ENCODE assay signal across 34 mouse cellular contexts in the genomic region with DNA sequence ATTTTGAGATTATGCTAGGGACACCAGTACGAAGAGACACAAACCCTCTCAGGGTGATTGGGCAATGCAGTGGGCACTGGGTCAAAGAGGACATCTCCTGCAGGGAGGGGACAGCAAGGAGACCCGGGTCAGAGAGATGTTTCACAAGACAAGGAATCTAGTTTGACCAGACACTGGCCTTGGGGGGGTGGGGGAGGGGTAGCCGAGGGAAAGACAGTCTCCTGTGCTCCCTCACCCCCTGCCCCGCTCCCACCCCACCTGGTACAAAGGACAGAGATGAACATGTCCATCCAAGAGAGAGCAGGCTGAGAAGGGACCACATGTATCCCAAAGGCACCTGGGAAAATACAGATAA. TPM values are rescaled to one million over a fixed set of nuclear protein-coding genes. Genes with fewer than 3 reads are reported as not detected.
DNase-seq lines count a peak whose midpoint lies in the region; ATAC-seq and TF ChIP-seq lines count a peak whose summit lies in the region.
"Had no signal": no experiment of that assay in that cellular context is flagged by ENCODE, and none has a peak within 500 bp of the region (broad histone marks: within the 10 kb centered on the region; RNA-seq: fewer than 3 reads in every experiment).

No protein-coding gene starts in this region.

- peaks cover 28% of the 10 kb centered on the region for H3K4me1 ChIP-seq in intestine, embryonic 14.5 days (replicated peaks; ENCODE audit: control insufficient read depth, insufficient read depth, low read length)
- H3K4me1 ChIP-seq in intestine, postnatal 0 days (replicated peaks; ENCODE audit: control insufficient read depth, insufficient read depth, low read length): peaks cover 15% of the 10 kb centered on the region; the same call in 1 of the 2 replicates
- peaks cover 66% of the 10 kb centered on the region for H3K4me1 ChIP-seq in thymus, adult 2 months (replicated peaks; ENCODE audit: control insufficient read depth, insufficient read depth, low read length)
- H3K4me1 ChIP-seq in intestine, embryonic 16.5 days (ENCODE audit: control insufficient read depth, insufficient read depth, low read length): peaks cover 24% of the 10 kb centered on the region

- no peak overlapping the region for H3K4me3 ChIP-seq in intestine, embryonic 14.5 days (ENCODE audit: low read depth, low read length)
- no peak overlapping the region for H3K4me3 ChIP-seq in intestine, postnatal 0 days (ENCODE audit: low read depth, low read length)
- no peak overlapping the region for H3K4me3 ChIP-seq in thymus, adult 2 months (ENCODE audit: control insufficient read depth, insufficient read depth, low read length)
- no peak overlapping the region for H3K4me3 ChIP-seq in intestine, embryonic 16.5 days (ENCODE audit: low read length)
- H3K4me3 ChIP-seq: embryonic facial prominence, embryonic 12.5 days; forebrain, embryonic 15.5 days; heart, adult 2 months; hindbrain, embryonic 12.5 days; kidney, embryonic 15.5 days; liver, embryonic 12.5 days; megakaryocyte, embryonic 14.5 days; midbrain, embryonic 12.5 days; myocyte; neural tube, embryonic 12.5 days had no signal

- H3K9ac ChIP-seq in intestine, embryonic 14.5 days (ENCODE audit: low read length): no peak overlapping the region
- H3K9ac ChIP-seq in intestine, postnatal 0 days (ENCODE audit: low read depth, low read length): no peak overlapping the region
- no peak overlapping the region for H3K9ac ChIP-seq in intestine, embryonic 16.5 days (ENCODE audit: low read depth, low read length)
- H3K9ac ChIP-seq: embryonic facial prominence, embryonic 12.5 days; forebrain, embryonic 15.5 days; hindbrain, embryonic 12.5 days; kidney, embryonic 15.5 days; liver, embryonic 12.5 days; liver, postnatal 0 days; midbrain, embryonic 12.5 days; neural tube, embryonic 12.5 days had no signal

- peaks cover 15% of the 10 kb centered on the region for H3K27me3 ChIP-seq in intestine, embryonic 14.5 days (replicated peaks; ENCODE audit: control insufficient read depth, insufficient read depth, low read length)
- H3K27me3 ChIP-seq in intestine, postnatal 0 days (replicated peaks; ENCODE audit: control insufficient read depth, insufficient read depth, low read length): no peaks in the 10 kb centered on the region
- H3K27me3 ChIP-seq in thymus, adult 2 months (ENCODE audit: control insufficient read depth, insufficient read depth, low read length): no peaks in the 10 kb centered on the region
- no peaks in the 10 kb centered on the region for H3K27me3 ChIP-seq in intestine, embryonic 16.5 days (replicated peaks; ENCODE audit: control insufficient read depth, insufficient read depth, low read length)

- WGBS in intestine, embryonic 14.5 days: 53% methylated on average over 4 of the region's 4 CpGs
- WGBS in intestine, postnatal 0 days: 23% methylated on average over 4 of the region's 4 CpGs
- 73% methylated on average over 4 of the region's 4 CpGs for WGBS in thymus, adult 2 months
- WGBS in intestine, embryonic 16.5 days: 43% methylated on average over 4 of the region's 4 CpGs

- no peak for TF ChIP-seq POLR2A in thymus, adult 2 months (IDR thresholded peaks at IDR 0.05; ENCODE audit: control insufficient read depth, extremely low read depth, insufficient read depth, low read length, poor library complexity)

- H3K4me2 ChIP-seq in intestine, embryonic 14.5 days (ENCODE audit: low read length): no peak overlapping the region
- no peak overlapping the region for H3K4me2 ChIP-seq in intestine, postnatal 0 days (replicated peaks; ENCODE audit: low read depth)
- no peak overlapping the region for H3K4me2 ChIP-seq in intestine, embryonic 16.5 days (ENCODE audit: low read depth, low read length)
- H3K4me2 ChIP-seq: embryonic facial prominence, embryonic 12.5 days; forebrain, embryonic 15.5 days; hindbrain, embryonic 12.5 days; kidney, embryonic 15.5 days; liver, embryonic 12.5 days; midbrain, embryonic 12.5 days; neural tube, embryonic 12.5 days had no signal

- TF ChIP-seq CTCF in intestine, postnatal 0 days (IDR thresholded peaks at IDR 0.05; ENCODE audit: low read depth): no peak
- no peak for TF ChIP-seq CTCF in thymus, adult 2 months (IDR thresholded peaks at IDR 0.05; ENCODE audit: borderline replicate concordance, control insufficient read depth, extremely low read depth, insufficient read depth, low read length, poor library complexity)

- no peak for DNase-seq in intestine, embryonic 14.5 days (ENCODE audit: low spot score)
- DNase-seq in thymus, adult 2 months: no peak
- no peak for DNase-seq in thymus, postnatal 25 days
- DNase-seq in right cerebral cortex, adult 2 months (ENCODE audit: low spot score in 2 of 2): no peak
- DNase-seq in frontal cortex, adult 2 months (ENCODE audit: extremely low spot score in 1 of 2, low spot score in 1 of 2): no peak
- DNase-seq: adrenal gland, postnatal 10 days; cerebellum, adult 9-10 months; cerebellum, postnatal 36 days; heart, adult 2 months; heart, postnatal 36 days; kidney, adult 18-20 months; kidney, postnatal 25 days; liver, postnatal 0 days; right cerebral cortex, adult 18-20 months; right cerebral cortex, postnatal 4 days had no signal

- no peaks in the 10 kb centered on the region for H3K9me3 ChIP-seq in intestine, embryonic 14.5 days (ENCODE audit: control insufficient read depth, low read length)
- no peaks in the 10 kb centered on the region for H3K9me3 ChIP-seq in intestine, postnatal 0 days (ENCODE audit: control insufficient read depth)
- H3K9me3 ChIP-seq in intestine, embryonic 16.5 days (ENCODE audit: control insufficient read depth, low read length): no peaks in the 10 kb centered on the region
- H3K9me3 ChIP-seq: embryonic facial prominence, embryonic 12.5 days; forebrain, embryonic 15.5 days; G1E; hindbrain, embryonic 12.5 days; kidney, embryonic 15.5 days; liver, embryonic 12.5 days; megakaryocyte, embryonic 14.5 days; midbrain, embryonic 12.5 days; neural tube, embryonic 12.5 days had no signal

- no peak for ATAC-seq in intestine, embryonic 14.5 days (replicated peaks; ENCODE audit: low FRiP score, low TSS enrichment, low read depth)
- ATAC-seq in intestine, postnatal 0 days: no peak
- no peak for ATAC-seq in intestine, embryonic 16.5 days
- ATAC-seq: CD4-positive, CD25-positive, alpha-beta regulatory T cell, adult 4 months; forebrain, embryonic 15.5 days; hindbrain, postnatal 0 days; liver, embryonic 12.5 days; liver, postnatal 0 days had no signal

- H3K27ac ChIP-seq in intestine, embryonic 14.5 days (ENCODE audit: low read depth): peak overlapping the region; percentile 47; the same call in 1 of the 2 replicates
- no peak overlapping the region for H3K27ac ChIP-seq in intestine, postnatal 0 days (ENCODE audit: low read depth, low read length)
- peak overlapping the region; percentile 27; the same call in 1 of the 2 replicates for H3K27ac ChIP-seq in thymus, adult 2 months (ENCODE audit: control insufficient read depth, insufficient read depth, low read length)
- H3K27ac ChIP-seq in intestine, embryonic 16.5 days (ENCODE audit: low read length): peak overlapping the region; percentile 90
- H3K27ac ChIP-seq: embryonic facial prominence, embryonic 12.5 days; forebrain, embryonic 15.5 days; heart, adult 2 months; hindbrain, embryonic 12.5 days; hindbrain, postnatal 0 days; liver, embryonic 12.5 days; midbrain, embryonic 12.5 days; neural tube, embryonic 12.5 days had no signal

- H3K36me3 ChIP-seq in intestine, embryonic 14.5 days (ENCODE audit: control insufficient read depth, insufficient read depth, low read length): no peaks in the 10 kb centered on the region
- H3K36me3 ChIP-seq in intestine, postnatal 0 days (ENCODE audit: control insufficient read depth, insufficient read depth): no peaks in the 10 kb centered on the region
- no peaks in the 10 kb centered on the region for H3K36me3 ChIP-seq in thymus, adult 2 months (ENCODE audit: control insufficient read depth, insufficient read depth, low read length)
- H3K36me3 ChIP-seq in intestine, embryonic 16.5 days (ENCODE audit: control insufficient read depth, insufficient read depth, low read length): no peaks in the 10 kb centered on the region
- H3K36me3 ChIP-seq: embryonic facial prominence, embryonic 12.5 days; forebrain, embryonic 15.5 days; G1E; hindbrain, embryonic 12.5 days; kidney, embryonic 15.5 days; liver, embryonic 12.5 days; midbrain, embryonic 12.5 days; neural tube, embryonic 12.5 days had no signal

RNA-seq across cellular contexts. Expression of a gene that starts 1.3 kb away (rescaled TPM):
- polyA plus RNA-seq in intestine, embryonic 14.5 days (2014; fragmentation: Nextera tagmentation; extraction: Ambion mirVana): 78.1 and 78.3 TPM in 2 replicates
- 62.1 and 76.6 TPM in 2 replicates for polyA plus RNA-seq in intestine, postnatal 0 days (2015; fragmentation: Nextera tagmentation; extraction: Ambion mirVana)
- polyA plus RNA-seq in thymus, adult 2 months (2012; rRNA removed): 55.4 and 57.8 TPM in 2 replicates
- polyA plus RNA-seq in intestine, embryonic 16.5 days (2015; fragmentation: Nextera tagmentation; extraction: Ambion mirVana): 48.7 and 54.2 TPM in 2 replicates
- polyA plus RNA-seq in frontal cortex, adult 2 months (2012; rRNA removed): 0.08 and 0.32 TPM in 2 replicates
- polyA plus RNA-seq: forebrain, embryonic 15.5 days; G1E; hindbrain, postnatal 0 days; midbrain, postnatal 0 days; myocyte had no signal

RNA-seq across cellular contexts. Expression of a gene that starts 15.9 kb away (rescaled TPM):
- polyA plus RNA-seq in intestine, embryonic 14.5 days (2014; fragmentation: Nextera tagmentation; extraction: Ambion mirVana): 22.7 and 24.6 TPM in 2 replicates
- polyA plus RNA-seq in intestine, postnatal 0 days (2015; fragmentation: Nextera tagmentation; extraction: Ambion mirVana): 30.3 and 31.4 TPM in 2 replicates
- polyA plus RNA-seq in thymus, adult 2 months (2012; rRNA removed): 24.9 and 26.7 TPM in 2 replicates
- polyA plus RNA-seq in intestine, embryonic 16.5 days (2015; fragmentation: Nextera tagmentation; extraction: Ambion mirVana): 27.2 TPM in 2 replicates
- 14.0 and 14.9 TPM in 2 replicates for polyA plus RNA-seq in frontal cortex, adult 2 months (2012; rRNA removed)

RNA-seq across cellular contexts. Expression of a gene that starts 32.7 kb away (rescaled TPM):
- 0.23 TPM in 1 of 2 replicates, not detected in the other for polyA plus RNA-seq in intestine, embryonic 14.5 days (2014; fragmentation: Nextera tagmentation; extraction: Ambion mirVana)
- polyA plus RNA-seq in intestine, postnatal 0 days (2015; fragmentation: Nextera tagmentation; extraction: Ambion mirVana): not detected in 2 replicates
- polyA plus RNA-seq in thymus, adult 2 months (2012; rRNA removed): 1.8 and 1.9 TPM in 2 replicates
- polyA plus RNA-seq in intestine, embryonic 16.5 days (2015; fragmentation: Nextera tagmentation; extraction: Ambion mirVana): 2.1 and 6.4 TPM in 2 replicates
- polyA plus RNA-seq in frontal cortex, adult 2 months (2012; rRNA removed): not detected in 2 replicates
- polyA plus RNA-seq: CD4-positive, CD25-positive, alpha-beta regulatory T cell, adult 4 months; forebrain, embryonic 15.5 days; G1E; hindbrain, postnatal 0 days; midbrain, postnatal 0 days; myocyte had no signal

RNA-seq across cellular contexts. Expression of a gene that starts 38.0 kb away (rescaled TPM):
- 113 and 143 TPM in 2 replicates for polyA plus RNA-seq in intestine, embryonic 14.5 days (2014; fragmentation: Nextera tagmentation; extraction: Ambion mirVana)
- polyA plus RNA-seq in intestine, postnatal 0 days (2015; fragmentation: Nextera tagmentation; extraction: Ambion mirVana): 96.0 and 116 TPM in 2 replicates
- polyA plus RNA-seq in thymus, adult 2 months (2012; rRNA removed): 14.7 and 15.0 TPM in 2 replicates
- polyA plus RNA-seq in intestine, embryonic 16.5 days (2015; fragmentation: Nextera tagmentation; extraction: Ambion mirVana): 187 and 217 TPM in 2 replicates
- 0.34 and 1.1 TPM in 2 replicates for polyA plus RNA-seq in frontal cortex, adult 2 months (2012; rRNA removed)
- polyA plus RNA-seq: CD4-positive, CD25-positive, alpha-beta regulatory T cell, adult 4 months; myocyte had no signal

RNA-seq across cellular contexts. Expression of a gene that starts 41.5 kb away (rescaled TPM):
- polyA plus RNA-seq in intestine, embryonic 14.5 days (2014; fragmentation: Nextera tagmentation; extraction: Ambion mirVana): not detected in 2 replicates
- polyA plus RNA-seq in intestine, postnatal 0 days (2015; fragmentation: Nextera tagmentation; extraction: Ambion mirVana): not detected in 2 replicates
- not detected in 2 replicates for polyA plus RNA-seq in thymus, adult 2 months (2012; rRNA removed)
- polyA plus RNA-seq in intestine, embryonic 16.5 days (2015; fragmentation: Nextera tagmentation; extraction: Ambion mirVana): not detected in 2 replicates
- polyA plus RNA-seq in frontal cortex, adult 2 months (2012; rRNA removed): not detected in 2 replicates
- polyA plus RNA-seq: CD4-positive, CD25-positive, alpha-beta regulatory T cell, adult 4 months; embryonic facial prominence, embryonic 12.5 days; forebrain, embryonic 15.5 days; G1E; heart, adult 2 months; heart, embryonic 14.5 days; hindbrain, embryonic 12.5 days; hindbrain, postnatal 0 days; kidney, embryonic 15.5 days; limb, embryonic 14.5 days; liver, embryonic 12.5 days; liver, postnatal 0 days; midbrain, embryonic 12.5 days; myocyte; neural tube, embryonic 12.5 days; spleen, adult 2 months; thymus, postnatal 0 days had no signal

Comparison
In these comparisons a context has a peak if more than half of its experiments do, and no peak if none do; other contexts are left out.
1. RNA of a gene that starts 1.3 kb away (polyA plus RNA-seq): 78.1 to 78.3 TPM in intestine, embryonic 14.5 days, 62.1 to 76.6 TPM in intestine, postnatal 0 days, 55.4 to 57.8 TPM in thymus, adult 2 months and 48.7 to 54.2 TPM in intestine, embryonic 16.5 days; 0.08 to 0.32 TPM in frontal cortex, adult 2 months; every median in the first group is over 10 times any median in the second.